Mouse (Mus musculus) cerebellum, adult (tissue): Measurements from ENCODE around the gene 1810010H24Rik.
A peak's percentile ranks its signal among the peaks of the same experiment; 100 is the strongest.
"Not testable (repeated sequence)": the region's sequence is repeated elsewhere in the genome, so short reads cannot be mapped to it uniquely, and the experiment has no call there.

Experiments
- ATAC-seq: cut with Nextera tagmentation; 2 replicates; pipeline ENCODE4 v1.9.2; 2017; ENCODE audit warnings: mild to moderate bottlenecking, moderate library complexity, mixed read lengths; ENCODE audit not compliant: insufficient number of reproducible peaks, low FRiP score, low TSS enrichment

The 1810010H24Rik gene

GRCm38 (mm10) chr11:107039417-107039816 lies 13.9 kb downstream of the 1810010H24Rik start:
- no peak for ATAC-seq

GRCm38 (mm10) chr11:107041396-107041795 lies 15.9 kb downstream of the 1810010H24Rik start:
- no peak for ATAC-seq

GRCm38 (mm10) chr11:107043361-107043760 lies 17.9 kb downstream of the 1810010H24Rik start:
- ATAC-seq = no peak

- ATAC-seq = peak; percentile 58; the same call in 1 of the 2 replicates
Observed at GRCm38 (mm10) chr11:107044321-107044720, 18.8 kb downstream of the 1810010H24Rik start.

GRCm38 (mm10) chr11:107045546-107045945 lies 20.1 kb downstream of the 1810010H24Rik start:
- ATAC-seq = no peak

- no peak for ATAC-seq
Observed at GRCm38 (mm10) chr11:107046766-107047620, 21.5 kb downstream of the 1810010H24Rik start.

GRCm38 (mm10) chr11:107054870-107055269 lies 29.4 kb downstream of the 1810010H24Rik start:
- no peak for ATAC-seq

GRCm38 (mm10) chr11:107057391-107057790 lies 31.9 kb downstream of the 1810010H24Rik start:
- ATAC-seq = no peak

- not testable (repeated sequence) for ATAC-seq
Observed at GRCm38 (mm10) chr11:107059634-107060033, 34.2 kb downstream of the 1810010H24Rik start.

- no peak for ATAC-seq
Observed at GRCm38 (mm10) chr11:107060941-107061340, 35.5 kb downstream of the 1810010H24Rik start.

GRCm38 (mm10) chr11:107063067-107063466 lies 37.6 kb downstream of the 1810010H24Rik start:
- ATAC-seq = no peak

- ATAC-seq = no peak
Observed at GRCm38 (mm10) chr11:107064590-107064989, 39.1 kb downstream of the 1810010H24Rik start.

- no peak for ATAC-seq
Observed at GRCm38 (mm10) chr11:107065216-107065785, 39.8 kb downstream of the 1810010H24Rik start.
